Mouse (Mus musculus): ENCODE results near the gene Ryk.
"Not testable (repeated sequence)": the region's sequence is repeated elsewhere in the genome, so short reads cannot be mapped to it uniquely, and the experiment has no call there.

Ryk gene

DNA sequence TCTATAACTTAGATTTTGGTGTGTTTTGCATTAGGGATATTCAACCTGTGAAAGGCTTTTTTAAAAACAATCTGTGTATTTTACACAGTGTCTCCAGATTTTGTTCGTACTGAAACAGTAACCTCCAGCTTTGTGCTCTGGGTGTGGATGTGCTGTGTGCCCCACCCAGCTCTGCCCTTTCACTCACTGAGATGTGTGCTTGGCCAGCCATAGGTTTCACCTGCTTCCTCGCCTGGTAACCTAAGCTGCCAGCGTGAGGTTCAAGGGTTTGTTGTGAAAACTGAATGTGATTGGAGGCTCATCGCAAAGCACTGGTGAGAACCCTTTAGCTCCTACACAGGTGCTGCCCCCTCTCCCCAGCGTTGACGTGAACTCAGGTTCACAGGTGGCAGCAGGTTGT, 70.2 kb downstream of the Ryk start:
- DNase-seq (ENCODE audit: low spot score in 2 of 2): no peak

DNA sequence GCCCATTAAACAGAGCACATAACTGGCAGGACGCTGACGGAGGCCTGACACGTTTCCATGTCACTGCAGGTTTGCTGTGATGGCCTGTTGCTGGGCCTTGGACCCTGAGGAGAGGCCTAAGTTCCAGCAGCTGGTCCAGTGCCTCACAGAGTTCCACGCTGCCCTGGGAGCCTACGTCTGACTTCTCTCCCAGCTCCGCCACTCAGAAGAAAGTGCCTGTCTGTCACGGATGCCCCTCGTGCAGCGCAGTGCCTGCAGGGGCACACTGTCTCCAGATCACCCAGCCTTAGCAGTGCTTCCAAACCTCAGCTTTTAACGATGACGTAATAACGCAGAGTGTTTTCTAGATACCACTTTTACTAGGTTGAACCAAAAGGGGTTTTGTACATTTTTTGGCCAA, 72.1 kb downstream of the Ryk start:
- no peak for DNase-seq (ENCODE audit: low spot score in 2 of 2)

DNA sequence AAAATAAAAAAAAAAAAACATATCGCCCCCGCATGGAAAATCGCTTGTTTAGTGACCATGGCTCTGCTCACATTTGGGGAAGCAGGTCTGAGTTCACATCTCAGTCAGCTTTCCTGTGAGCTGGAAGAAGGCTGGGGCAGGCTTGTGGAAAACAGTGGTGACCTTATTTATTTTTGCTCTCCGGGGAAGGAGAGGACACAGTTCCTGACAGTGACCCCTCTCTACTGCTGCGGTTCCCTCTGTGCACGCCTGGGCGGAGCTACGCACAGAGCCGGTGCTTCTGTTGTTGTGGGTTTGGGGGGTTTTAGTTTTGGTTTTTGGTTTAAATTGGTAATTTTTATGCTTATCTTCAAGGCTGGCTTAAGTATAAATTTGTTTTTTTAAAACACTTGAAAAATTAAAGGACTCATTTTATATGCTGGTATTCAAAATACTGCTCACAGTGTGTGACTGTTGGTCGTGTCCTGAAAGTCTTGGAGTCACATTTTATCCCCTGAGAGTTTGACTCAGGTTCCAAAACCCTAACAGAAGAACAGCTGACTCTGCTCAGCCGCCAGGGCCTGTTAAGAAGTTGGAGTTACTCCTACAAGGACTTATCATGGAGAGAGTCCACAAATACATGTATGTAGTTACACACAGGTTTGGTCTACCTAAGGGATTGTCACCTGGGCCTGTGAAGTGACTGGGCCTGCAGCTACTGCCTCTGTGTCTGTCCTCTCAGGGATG, 73.0 kb downstream of the Ryk start:
- no peak for DNase-seq (ENCODE audit: low spot score in 2 of 2)

DNA sequence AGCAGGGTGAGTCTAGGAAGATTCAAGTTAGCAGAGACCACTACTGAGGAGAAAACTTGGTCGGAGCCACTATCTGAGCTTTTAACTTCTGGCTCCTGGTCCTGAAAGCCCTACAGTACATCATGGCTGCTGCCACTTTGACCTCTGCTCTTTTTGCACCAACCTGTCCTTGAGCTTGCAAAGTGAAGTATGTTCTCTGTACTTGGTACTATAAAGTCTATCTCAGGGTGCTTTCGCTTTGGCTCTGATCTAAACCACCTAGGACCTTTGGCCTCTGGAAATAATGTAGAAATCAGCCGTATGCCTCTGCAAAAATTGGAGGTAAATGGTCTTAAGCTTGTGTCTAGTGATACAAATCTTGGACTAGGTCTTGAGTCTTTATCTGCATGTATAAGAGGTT, 76.8 kb downstream of the Ryk start:
- no peak for DNase-seq (ENCODE audit: low spot score in 2 of 2)

DNA sequence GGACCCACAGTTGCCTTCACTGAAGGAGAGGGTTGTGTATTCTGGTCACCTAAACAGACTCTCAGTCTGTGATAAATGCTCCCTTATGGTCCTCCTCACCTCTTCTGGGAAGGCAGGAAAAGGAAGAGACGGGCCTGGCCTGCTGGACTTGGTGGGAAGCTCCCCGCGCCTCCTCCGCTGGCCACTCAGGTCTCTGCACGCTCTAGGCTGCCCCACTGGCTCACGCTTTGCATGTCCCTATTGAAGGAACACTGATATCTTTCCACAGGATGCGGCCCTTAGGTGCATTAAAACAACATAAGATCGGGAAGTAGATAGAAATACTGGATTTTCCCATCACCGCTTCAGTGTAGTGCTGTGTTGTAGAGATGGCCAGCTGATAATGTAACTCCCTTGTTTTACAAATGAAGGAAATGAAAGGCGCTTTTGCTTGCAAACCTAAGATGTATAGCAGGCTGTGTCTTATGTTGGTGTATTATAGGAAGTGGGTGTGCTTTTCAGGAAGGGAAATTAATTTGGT, 77.9 kb downstream of the Ryk start:
- DNase-seq (ENCODE audit: low spot score in 2 of 2): no peak

DNA sequence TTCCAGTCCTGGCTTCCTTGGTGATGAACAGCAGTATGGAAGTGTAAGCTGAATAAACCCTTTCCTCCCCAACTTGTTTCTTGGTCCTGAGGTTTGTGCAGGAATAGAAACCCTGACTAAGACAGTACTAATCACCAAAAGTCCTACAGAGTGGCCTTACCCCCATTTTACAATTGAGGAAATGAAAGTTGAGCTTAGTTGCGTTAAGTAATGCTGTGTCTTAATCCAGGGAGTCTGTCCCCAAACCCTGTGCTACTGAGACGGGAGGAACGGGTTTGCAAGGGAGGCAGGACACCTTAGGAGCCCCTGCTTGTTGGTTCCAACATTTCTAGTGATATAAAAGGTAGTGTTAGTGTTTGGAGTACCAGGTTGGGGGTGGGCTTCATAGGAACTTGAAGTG, 78.9 kb downstream of the Ryk start:
- not testable (repeated sequence) for DNase-seq (ENCODE audit: low spot score in 2 of 2)

DNA sequence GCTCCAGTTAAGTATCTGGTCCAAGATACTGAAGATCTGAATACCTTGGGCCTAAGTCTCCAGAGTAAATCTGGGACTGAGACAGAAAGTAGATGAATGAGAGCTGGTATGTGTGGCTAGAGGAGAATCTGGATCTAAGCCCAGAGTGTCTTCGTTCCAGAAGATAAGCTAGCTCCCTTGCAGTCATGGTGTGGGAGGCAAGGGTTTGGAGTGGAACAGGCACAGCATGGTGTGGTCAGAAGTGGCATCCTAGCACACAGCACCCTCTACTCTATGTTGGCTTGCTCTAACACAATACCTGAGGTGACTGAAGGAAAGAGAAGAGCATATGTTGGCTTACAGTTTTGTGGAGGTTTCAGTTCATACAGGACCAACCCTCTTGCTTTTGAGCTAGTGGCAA, 79.9 kb downstream of the Ryk start:
- DNase-seq (ENCODE audit: low spot score in 2 of 2): no peak

DNA sequence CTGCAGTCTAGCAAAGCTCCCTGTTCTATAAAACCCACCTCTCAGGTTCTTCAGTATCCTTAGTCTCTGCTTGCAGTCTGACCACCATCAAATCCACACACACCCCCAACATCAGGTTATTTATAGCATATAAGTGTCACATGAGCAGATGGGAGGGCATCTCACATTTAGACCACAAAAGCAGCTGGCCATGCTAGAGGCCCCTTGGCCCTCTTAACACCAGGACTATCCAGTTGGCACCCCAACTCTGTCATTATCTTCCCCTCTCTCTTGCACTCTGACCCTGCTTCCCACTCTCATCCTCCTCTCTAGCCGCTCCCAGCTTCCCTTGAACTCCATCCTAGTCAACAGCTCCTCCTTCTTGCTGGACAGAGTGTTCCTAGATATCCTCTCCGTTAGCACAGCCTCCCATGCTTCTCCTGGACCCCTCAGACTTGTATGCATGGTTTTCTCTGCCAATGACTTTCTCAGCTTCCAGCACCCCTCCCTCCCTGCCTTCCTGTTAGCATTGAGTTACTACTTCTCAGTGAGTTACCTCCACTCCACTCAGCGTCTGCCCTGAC, 80.7 kb downstream of the Ryk start:
- no peak for DNase-seq (ENCODE audit: low spot score in 2 of 2)

DNA sequence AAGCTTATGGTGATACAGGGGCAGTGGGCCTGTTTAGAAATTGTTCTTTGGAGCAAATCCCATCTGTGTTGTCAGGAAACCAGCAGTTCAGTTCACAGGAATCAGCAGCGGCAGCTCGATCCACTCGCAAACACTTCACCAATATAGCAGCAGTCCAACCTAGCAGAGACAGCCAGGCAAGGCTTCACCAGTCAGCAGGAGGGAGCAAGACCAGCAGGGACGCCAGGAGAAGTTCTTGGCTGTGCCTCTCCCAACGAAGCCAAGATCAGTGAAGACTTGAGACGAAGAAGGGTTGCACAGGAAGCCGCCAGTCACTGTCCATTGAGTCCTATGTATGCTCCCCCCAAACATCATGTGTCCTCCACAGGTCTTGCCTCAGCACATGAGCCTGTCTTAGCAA, 81.4 kb downstream of the Ryk start:
- no peak for DNase-seq (ENCODE audit: low spot score in 2 of 2)

DNA sequence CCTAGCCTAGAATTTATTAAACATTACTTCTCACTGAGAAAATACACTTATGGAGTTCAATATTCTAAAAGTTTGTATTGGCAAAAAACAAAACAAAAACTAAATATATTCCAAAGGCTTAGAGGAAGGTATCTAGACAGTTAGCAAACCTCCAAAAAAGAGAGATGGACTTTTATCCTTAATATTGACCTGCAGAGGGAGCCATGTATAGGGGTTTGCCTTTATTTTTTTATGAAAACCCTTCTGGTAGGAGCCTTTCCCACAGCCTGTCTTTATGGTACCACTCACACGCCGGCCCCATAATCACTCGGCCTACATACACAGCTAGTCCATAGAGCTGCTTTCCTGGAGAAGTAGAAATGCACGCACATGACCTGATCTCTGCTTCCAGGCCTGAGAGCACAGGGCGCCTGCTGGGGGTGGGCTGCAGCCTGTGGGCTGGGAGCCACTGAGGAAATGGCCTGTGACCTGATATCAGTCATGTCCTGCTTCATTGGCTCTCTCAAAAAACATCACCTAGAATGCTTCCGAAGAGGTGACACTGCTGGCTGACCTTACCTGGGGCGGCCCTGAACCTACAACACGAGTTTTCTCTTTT, 82.9 kb downstream of the Ryk start:
- no peak for DNase-seq (ENCODE audit: low spot score in 2 of 2)

DNA sequence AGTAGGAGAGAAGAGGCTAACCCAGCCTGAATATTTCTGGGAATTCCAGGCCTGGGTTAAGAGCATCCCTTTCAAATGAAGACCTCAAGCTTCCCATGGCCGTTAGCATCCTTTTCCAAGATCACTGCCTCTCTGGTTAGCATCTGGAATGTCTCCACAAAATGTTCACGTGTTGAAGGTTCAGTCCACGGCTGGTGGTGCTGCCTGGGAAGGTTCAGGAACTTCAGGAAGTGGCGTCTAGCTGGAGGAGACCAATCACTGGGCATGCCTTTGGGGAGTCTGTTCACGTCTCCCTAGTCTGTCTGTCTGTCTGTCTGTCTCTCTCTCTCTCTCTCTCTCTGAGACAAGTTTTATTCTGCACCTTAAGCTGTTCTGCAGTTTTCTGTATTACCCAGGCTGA, 84.8 kb downstream of the Ryk start:
- DNase-seq (ENCODE audit: low spot score in 2 of 2): no peak

DNA sequence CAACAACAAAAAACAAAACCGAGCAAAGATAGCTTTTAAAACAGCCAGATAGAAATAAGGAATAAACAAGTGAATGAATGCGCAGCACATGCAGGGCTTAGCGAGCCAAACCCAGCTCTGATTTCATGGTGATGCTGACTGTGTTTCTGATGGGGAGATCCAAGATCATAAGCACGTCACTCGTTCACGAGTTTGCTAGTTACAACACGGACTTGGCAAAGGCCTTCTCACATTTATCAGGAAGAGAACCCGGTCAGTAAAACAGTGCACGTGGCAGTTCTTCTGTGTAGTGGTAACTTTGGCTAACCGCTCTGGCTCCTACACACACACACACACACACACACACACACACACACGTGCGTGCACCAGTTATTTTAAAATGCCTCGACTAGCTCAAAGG, 87.1 kb downstream of the Ryk start:
- no peak for DNase-seq (ENCODE audit: low spot score in 2 of 2)

DNA sequence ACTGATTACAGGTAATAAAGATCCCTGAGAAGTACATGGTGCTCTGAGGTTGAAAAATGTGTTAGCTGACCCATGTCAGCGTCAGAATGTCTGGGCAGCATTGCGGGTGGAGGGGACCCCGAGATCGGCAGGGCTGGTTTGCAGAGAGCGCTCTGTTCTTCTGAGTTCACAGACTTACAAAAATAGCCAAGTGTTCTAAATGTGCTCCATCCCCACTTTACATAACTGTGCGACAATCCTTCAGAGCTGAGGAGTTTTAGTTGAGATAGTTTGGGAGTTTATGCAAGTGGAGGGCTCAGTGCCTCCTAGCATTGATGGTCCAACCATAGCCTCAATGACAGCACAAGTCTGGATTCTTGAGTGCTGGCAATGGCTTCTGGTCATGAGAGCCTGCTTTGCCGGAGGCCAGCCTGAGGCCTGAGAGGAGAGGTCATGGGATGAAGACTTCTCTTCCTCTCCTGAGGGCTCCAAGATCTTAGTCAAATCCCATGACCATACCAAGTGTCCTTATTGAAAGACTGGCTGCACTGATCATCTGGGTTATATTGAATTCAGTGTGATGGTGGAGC, 88.2 kb downstream of the Ryk start:
- no peak for DNase-seq (ENCODE audit: low spot score in 2 of 2)

DNA sequence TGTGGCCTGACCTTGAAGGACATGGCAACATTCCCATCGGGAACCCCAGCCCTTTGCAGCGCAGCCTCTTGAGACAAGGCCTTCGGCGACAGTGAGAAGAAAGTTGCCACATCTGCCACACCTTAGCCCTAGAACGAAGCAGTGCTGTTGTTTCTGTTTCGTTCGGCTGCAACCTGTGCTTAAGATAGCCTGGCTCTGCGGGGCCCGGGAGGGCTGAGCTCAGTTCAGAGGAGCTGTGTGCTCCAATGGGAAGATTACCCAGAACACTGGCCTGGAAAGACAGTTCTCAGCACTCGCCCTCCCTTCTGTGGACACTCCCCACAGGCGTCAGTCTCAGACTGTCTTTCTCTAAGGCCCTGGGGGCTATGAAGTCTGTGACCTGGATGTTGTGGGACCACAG, 89.1 kb downstream of the Ryk start:
- DNase-seq (ENCODE audit: low spot score in 2 of 2): no peak

DNA sequence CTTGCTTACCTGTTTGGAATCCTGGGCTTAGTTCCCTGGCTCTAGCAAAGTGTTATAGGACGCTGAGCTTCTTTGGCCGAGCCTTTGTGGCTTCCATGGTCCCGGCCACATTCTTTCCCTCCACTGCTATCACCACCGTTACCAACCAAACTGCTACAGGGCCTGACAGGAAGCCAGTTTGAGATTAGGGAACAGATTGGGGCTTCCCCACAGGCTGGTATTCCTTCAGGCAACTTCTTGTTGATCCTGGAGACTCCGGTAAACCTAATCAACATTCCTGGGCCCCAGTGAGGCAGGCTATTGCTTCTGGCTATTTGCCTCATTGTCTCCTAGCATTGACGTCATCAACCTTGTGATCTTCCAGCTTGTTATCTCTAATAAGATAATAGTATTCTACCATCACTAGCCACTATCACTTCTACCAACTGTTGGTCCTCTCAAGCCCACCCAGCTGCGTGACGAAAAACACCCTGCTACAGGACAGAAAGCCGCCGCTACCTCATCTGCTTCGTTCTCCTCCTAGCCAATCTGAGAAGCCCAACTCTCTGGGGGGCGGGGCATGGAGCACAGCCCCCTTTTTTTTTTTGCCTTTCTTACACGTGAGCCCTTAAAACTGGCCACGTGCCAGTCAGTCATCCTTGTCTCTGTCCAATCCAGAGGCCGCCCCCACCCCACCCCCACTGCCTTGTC, 90.1 kb downstream of the Ryk start:
- DNase-seq (ENCODE audit: low spot score in 2 of 2): no peak

DNA sequence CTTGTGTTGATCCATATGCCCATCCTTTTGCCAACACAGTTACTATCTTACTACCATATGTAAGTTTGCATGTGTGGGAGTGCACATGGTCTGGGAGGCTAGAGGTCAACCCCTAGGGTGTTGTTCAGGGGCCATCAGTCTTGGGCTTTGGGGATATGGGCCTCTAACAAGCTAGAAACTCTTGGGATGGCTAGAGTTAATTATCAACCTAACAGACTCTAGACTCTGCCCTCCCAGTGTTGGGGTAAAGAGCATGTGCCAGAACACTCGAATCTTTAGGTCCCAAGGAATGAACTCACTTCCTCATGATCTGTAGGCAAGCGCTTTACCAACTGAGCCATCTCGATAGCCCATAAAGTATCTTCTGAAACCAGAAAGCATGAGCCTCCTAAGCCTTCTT, 91.4 kb downstream of the Ryk start:
- DNase-seq (ENCODE audit: low spot score in 2 of 2): no peak

DNA sequence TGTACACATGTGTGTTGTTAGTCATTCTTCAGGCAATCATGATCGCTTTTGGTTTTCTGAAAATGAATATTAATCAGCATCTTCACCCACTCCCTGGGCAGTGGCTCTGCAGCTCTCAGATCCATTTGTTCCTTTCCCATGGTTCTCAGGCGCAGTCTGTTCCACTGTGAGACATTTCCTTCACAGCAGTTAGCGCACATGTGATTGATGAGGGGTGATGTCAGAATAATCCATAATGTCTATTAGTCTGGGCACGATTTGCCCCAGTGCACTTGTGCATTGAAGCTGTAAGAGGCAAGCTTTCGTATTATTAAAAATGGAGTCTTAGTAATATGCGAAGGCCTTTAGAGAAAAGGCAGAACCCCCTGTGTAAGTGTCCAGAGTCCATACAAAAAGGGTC, 95.1 kb downstream of the Ryk start:
- no peak for DNase-seq (ENCODE audit: low spot score in 2 of 2)

DNA sequence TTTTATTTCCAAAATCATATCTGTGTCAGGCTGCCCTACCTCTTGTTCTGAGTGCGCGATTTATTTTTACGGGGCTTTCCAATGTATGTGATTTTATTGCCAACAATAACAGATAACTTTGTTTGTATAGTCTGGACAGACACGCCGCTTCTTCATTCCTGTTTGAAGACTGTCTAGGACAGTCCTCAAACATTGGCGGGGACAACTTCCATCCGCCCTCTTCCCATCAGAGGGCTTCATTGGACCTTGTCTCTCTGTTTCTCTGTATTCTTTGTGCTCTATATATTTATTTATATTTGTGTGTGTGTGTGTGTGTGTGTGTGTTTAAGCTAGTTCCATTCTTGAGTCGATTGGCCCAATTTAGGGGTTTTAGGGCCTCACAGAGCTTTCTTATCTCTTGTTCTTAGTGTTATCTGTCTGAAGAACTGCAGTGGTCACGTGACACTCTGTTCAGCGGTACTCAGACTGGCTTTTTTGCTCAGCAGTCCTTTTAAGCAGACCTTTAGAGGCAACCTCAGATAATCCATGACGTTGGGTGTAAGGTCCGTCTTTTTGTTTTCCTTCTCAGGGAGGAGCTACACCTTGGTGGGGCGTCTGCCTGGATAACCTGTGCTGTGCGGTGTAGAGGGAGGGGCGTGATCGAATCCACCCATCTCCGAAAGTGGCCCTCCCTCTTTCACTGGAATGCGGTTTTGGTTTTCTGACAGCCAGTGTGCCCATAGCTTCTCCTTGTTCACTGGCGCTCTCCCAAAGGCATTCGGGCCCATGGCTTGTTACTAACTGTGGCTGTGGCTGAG, 99.4 kb downstream of the Ryk start:
- no peak for DNase-seq (ENCODE audit: low spot score in 2 of 2)

DNA sequence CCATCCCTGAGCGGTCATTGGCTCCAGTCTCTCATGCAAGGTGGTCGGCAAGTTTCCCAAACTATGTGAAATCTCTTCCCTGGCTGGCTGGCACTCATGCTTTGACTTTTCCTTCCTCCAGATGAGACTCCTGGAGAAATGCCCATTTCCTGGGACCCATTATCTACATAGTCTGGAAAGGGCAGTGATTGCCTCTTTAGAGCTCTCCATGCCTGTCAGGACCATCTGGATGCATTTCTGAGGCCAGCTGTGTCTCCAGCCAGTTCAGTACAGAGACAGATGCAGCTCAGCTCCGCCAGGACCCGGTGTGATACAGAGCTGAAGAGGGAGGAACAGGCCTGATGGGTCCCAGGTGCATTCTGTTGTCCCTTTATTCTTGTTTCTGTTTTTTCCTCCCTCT, 107.5 kb downstream of the Ryk start:
- DNase-seq (ENCODE audit: low spot score in 2 of 2): peak in 1 of 2 experiments; percentile 56

DNA sequence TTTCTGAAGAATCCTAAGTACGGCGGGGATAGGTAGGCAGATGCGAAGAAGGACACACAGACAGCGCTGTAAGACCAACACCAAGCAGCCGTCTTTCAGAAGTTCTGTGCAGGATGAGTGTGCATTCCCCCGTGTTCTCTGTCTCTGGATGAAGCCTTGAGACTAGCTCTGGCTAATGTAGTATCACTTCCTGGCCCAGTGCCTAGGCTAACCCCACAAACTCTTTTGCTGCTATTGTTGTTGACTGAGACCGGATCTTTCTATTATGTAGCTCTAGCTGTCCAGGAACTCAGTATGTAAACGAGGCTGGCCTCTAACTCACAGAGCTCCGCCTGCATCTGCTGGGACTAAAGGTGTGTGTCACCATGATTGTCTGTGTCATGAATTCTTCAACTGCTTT, 110.2 kb downstream of the Ryk start:
- DNase-seq (ENCODE audit: low spot score in 2 of 2): no peak

DNA sequence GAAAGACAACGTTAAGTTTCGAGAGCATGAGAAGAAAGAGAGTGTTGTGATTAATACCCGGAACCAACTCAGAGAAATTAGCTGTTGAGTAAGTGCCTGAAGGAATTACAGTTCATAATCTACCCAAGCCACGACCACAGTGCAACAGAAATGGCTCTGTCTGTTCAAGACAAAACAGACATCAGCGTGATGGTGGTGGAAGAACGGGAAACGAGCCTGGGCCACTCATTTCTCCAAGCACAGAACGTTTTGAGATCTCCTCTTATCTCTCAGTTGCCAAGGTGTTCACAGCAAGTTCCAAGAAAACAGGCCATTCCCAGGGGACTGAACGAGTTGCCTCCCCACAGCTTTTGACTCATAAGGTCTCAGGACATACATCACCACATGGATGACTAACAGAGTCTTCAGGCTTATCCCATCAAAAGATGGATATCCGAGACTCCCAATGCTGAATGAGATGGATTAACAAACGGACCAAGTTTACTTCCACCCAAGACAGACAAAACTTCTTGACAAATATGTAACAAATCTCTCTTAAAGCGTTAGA, 111.8 kb downstream of the Ryk start:
- DNase-seq (ENCODE audit: low spot score in 2 of 2): no peak
